ENCODE assay signal across 8 mouse cellular contexts in genomic region chr7:143294690-143295355, GRCm38 (mm10).
DNase-seq lines count a peak whose midpoint lies in the region; ATAC-seq and TF ChIP-seq lines count a peak whose summit lies in the region.

No protein-coding gene starts in this region.

- peak overlapping the region; percentile 39 for H3K4me2 ChIP-seq in limb, embryonic 15.5 days
- peak overlapping the region; percentile 59 for H3K4me2 ChIP-seq in stomach, embryonic 16.5 days (ENCODE audit: low read depth, low read length)

- no peak for DNase-seq in gastrocnemius, adult 2 months
- DNase-seq in gastrocnemius, postnatal 36 days: no peak
- DNase-seq in 416B (ENCODE audit: low read depth): peak; percentile 48
- no peak for DNase-seq in urinary bladder, postnatal 4 days (ENCODE audit: low spot score in 2 of 2)
- DNase-seq in layer of hippocampus, adult 8-10 months (ENCODE audit: low spot score in 2 of 2): no peak

- H3K36me3 ChIP-seq in limb, embryonic 15.5 days: no peaks in the 10 kb centered on the region
- 0 out of 2 replicates have a peak, but pooled peaks cover 3% of the 10 kb centered on the region for H3K36me3 ChIP-seq in stomach, embryonic 16.5 days (ENCODE audit: control insufficient read depth, insufficient read depth, low read length)

- no peaks in the 10 kb centered on the region for H3K27me3 ChIP-seq in limb, embryonic 15.5 days
- no peaks in the 10 kb centered on the region for H3K27me3 ChIP-seq in stomach, embryonic 16.5 days (ENCODE audit: control insufficient read depth, insufficient read depth, low read length)

- no peak for TF ChIP-seq CTCF in gastrocnemius, adult 2 months (IDR thresholded peaks at IDR 0.05)
- TF ChIP-seq CTCF in embryonic fibroblast, embryonic 13.5 days (IDR thresholded peaks at IDR 0.05; ENCODE audit: borderline replicate concordance, insufficient read depth, low read length): no peak

- peak overlapping the region; percentile 90 for H3K27ac ChIP-seq in gastrocnemius, adult 2 months
- no peak overlapping the region for H3K27ac ChIP-seq in embryonic fibroblast, embryonic 13.5 days (ENCODE audit: insufficient read depth, low read length)
- peak overlapping the region; percentile 81 for H3K27ac ChIP-seq in limb, embryonic 15.5 days
- peak overlapping the region; percentile 84 for H3K27ac ChIP-seq in stomach, embryonic 16.5 days (ENCODE audit: low read length)

- H3K9ac ChIP-seq in limb, embryonic 15.5 days: peak overlapping the region; percentile 48
- peak overlapping the region; percentile 82 for H3K9ac ChIP-seq in stomach, embryonic 16.5 days (ENCODE audit: low read length)

- H3K4me3 ChIP-seq in gastrocnemius, adult 2 months: peak overlapping the region; percentile 72
- H3K4me3 ChIP-seq in embryonic fibroblast, embryonic 13.5 days (ENCODE audit: insufficient read depth, low read length): peak overlapping the region; percentile 60
- peak overlapping the region; percentile 49 for H3K4me3 ChIP-seq in limb, embryonic 15.5 days
- H3K4me3 ChIP-seq in stomach, embryonic 16.5 days (replicated peaks; ENCODE audit: low read length): peak overlapping the region; percentile 69

- TF ChIP-seq POLR2A in embryonic fibroblast, embryonic 13.5 days (IDR thresholded peaks at IDR 0.05; ENCODE audit: low read depth, low read length): no peak

- no peaks in the 10 kb centered on the region for H3K9me3 ChIP-seq in limb, embryonic 15.5 days
- H3K9me3 ChIP-seq in stomach, embryonic 16.5 days (replicated peaks; ENCODE audit: control insufficient read depth, low read length): peaks cover 10% of the 10 kb centered on the region; the same call in 1 of the 2 replicates

- 50% methylated on average over 20 of the region's 20 CpGs for WGBS in limb, embryonic 15.5 days
- 49% methylated on average over 20 of the region's 20 CpGs for WGBS in stomach, embryonic 16.5 days

- ATAC-seq in limb, embryonic 15.5 days (ENCODE audit: insufficient number of reproducible peaks, low FRiP score, low TSS enrichment, low read depth): no peak
- ATAC-seq in stomach, embryonic 16.5 days (ENCODE audit: insufficient read depth, low FRiP score): no peak

- intact Hi-C loops in gastrocnemius, adult 2 months (cut with DNase I): loop anchor here (10.0 kb wide), 1 partner anchor 140 kb away; no protein-coding TSS in a partner anchor
- intact Hi-C loops in gastrocnemius, postnatal 36 days (cut with DNase I): no loop called here

- H3K4me1 ChIP-seq in embryonic fibroblast, embryonic 13.5 days (ENCODE audit: control insufficient read depth, insufficient read depth, low read length): no peaks in the 10 kb centered on the region
- peaks cover 39% of the 10 kb centered on the region for H3K4me1 ChIP-seq in limb, embryonic 15.5 days
- H3K4me1 ChIP-seq in stomach, embryonic 16.5 days (ENCODE audit: control insufficient read depth, insufficient read depth, low read length): peaks cover 18% of the 10 kb centered on the region
